Mouse (Mus musculus) yolk sac, embryonic 10.5 days (tissue): Measurements from ENCODE around the gene Slc17a1.

Experiments
- DNase-seq: peaks from one replicate; pipeline ENCODE4 v3.0.0-alpha.2; 2017; ENCODE audit warnings: low spot score

Slc17a1 gene

DNA sequence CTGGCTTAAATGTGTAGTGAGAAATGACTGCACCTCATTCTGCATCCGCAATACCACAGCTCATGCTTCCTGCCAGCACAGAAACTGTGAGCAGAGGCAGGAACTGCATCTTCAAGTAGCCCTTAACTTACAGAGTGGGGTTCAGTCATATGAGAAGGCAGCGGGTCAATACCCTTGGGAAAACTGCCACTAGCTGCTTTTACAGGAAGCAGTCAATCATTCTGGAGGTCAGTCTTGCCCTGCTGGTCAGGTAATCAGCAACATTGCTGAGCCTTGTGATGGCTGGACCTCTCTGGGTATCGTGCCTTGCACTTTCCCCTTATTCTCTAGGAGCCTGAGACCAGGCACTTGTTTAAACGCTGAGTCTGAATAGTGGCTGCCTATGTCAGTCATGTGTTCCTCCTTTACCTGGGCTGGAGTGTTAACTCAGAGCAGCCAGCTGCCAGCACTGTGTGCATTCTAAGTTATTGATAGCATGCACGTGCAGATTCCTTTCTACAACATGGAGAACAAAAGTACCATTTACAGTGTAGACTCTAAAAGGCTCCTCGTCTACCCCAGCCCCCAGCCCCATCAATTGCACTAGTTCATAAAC, 21.6 kb downstream of the Slc17a1 start:
- no peak for DNase-seq

- DNase-seq, result no peak
These were observed 25.2 kb downstream of the Slc17a1 start for GRCm38 (mm10) chr13:23892592-23893268.

DNA sequence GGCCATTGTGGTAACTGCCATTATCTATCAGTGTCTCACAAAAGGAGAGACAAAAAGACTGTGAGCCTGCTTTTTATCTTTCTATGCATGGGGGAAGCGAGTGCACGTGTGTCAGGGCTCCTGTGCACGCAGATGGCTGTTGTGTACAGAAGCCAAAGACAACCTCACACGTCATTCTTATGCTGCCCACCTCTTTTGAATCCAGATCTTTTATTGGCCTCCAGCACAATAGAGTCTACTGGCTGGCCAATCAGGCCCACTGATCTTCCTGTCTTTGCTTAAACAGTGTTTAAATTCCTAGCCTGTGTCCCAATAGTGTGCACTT, 25.7 kb downstream of the Slc17a1 start:
- DNase-seq, result no peak

DNA sequence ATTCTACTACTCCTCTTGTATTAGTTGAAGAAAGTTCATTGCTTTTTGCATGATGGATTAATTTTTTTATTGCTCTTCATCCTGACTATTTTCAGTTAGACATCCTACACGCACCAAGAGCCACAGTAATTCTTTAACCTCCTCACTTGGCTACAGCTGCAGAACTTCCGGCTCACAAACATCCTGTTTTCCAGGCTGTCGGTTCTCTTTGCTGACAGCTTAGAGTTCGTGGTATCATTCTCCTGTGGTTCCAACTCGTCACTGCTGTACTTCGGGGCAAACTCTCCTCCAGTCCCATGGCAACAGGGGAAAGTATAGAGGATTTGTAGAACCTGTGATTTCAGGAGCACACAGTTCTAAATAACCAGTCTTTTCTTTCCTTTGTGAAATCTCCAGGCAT, 30.7 kb downstream of the Slc17a1 start:
- DNase-seq, result no peak

GRCm38 (mm10) chr13:23906906-23907305, 39.4 kb downstream of the Slc17a1 start:
- DNase-seq, result no peak

DNA sequence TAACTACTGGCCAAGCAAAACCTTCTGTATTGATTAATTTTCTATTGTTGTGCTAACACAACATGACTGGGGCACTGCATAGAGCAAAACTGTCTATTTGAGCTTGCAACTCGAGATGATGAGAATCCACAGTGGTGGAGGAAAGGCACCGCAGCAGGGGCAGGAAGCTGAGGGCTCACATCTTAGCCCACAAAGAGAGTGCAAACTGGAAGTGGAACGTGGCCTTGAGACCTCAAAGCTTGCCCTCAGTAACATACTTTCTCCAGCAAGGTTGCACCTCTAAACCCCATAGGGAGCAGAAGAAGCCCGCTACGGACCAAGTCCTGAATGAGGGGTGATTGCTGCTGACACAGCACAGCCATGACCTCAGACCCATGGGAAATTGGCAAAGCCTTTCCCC, 42.6 kb downstream of the Slc17a1 start:
- DNase-seq, result no peak

DNA sequence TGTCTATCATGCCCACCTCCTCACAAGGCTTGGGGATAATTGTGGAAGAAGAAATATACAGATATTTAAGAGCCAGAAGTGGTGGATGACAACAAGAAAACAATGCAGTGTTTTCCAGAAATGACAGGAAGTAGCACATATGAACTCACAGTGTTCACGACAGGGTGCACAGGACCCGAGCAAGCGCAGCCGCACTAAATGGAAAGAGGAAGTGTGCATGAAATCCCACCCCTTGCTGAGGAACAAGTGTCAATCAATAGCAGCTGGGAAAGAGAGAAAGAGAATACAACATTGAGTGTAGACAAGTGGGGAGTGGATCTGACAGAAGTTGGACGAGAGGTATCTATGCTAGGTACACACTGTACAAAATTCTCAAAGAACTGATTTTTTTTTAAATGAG, 43.8 kb downstream of the Slc17a1 start:
- DNase-seq, result no peak

- DNase-seq, result peak; percentile 74
These were observed 46.3 kb downstream of the Slc17a1 start for GRCm38 (mm10) chr13:23913791-23914306.

DNA sequence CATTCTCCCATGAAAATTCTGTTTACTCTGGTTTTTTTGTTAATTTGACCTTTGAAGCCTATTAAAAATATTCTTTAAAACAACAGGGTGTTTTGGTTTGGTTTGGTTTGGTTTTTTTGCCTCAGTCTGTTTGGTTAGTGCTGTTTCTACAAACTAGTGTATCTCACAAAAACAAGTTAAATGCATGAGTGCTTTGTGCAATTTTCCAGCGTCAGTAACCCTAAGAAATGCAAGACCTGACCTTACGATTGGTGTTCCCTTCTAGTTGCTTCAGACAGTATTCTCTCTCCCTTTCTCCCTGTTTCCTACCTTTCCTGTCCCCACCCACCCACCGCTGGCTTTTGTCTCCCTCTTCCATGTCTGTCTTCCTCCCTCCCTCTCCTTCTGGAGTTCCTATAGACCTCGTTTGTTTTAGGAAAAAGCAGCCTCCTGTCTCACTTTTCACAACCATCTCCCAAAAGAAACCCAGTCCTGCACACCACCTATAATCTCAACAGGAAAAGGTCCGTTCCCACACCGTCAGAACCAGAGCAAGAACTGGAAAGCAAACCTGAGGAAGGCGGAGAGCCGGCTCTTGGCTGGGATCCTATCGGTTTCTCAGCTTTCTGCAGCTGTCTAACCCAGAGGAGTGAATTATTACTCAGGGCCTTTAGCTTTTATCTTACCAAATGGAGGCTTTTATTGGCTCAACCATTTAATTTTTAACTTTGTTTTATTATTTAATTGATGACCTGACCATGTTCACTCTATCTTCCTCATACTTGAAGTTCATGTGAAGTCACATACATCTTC, 47.0 kb downstream of the Slc17a1 start, which contains the start of gene Slc17a4:
Gene Slc17a4, minus strand, starts transcription at position 634 of the 792 bp plus-strand sequence.
- DNase-seq, result no peak

DNA sequence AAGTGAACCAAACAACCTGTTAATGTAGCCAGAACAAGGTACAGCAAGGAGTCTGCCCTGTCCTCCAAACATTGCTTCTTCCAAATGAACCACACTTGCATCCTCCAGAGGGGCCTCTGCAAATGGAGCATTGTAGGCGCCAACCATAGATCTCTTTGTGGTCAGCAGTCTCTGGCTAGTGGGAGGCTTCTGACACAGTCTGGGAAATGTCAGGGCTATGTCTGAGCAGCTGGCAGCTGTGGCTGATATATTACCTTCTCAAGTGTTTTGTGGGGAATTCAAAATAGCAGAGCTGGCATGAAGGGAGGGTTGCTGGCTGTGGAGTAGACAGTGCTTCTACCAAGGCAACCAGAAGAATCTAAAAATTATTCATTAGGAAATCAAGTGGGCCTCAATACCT, 48.6 kb downstream of the Slc17a1 start:
- no peak for DNase-seq

- DNase-seq, result peak; percentile 16
These were observed 50.1 kb downstream of the Slc17a1 start for GRCm38 (mm10) chr13:23917674-23918073.

GRCm38 (mm10) chr13:23925792-23926191, 58.2 kb downstream of the Slc17a1 start:
- DNase-seq, result no peak

GRCm38 (mm10) chr13:23928637-23929036, 61.1 kb downstream of the Slc17a1 start:
- DNase-seq, result no peak

- DNase-seq, result no peak
These were observed 62.9 kb downstream of the Slc17a1 start for GRCm38 (mm10) chr13:23930461-23930860.

DNA sequence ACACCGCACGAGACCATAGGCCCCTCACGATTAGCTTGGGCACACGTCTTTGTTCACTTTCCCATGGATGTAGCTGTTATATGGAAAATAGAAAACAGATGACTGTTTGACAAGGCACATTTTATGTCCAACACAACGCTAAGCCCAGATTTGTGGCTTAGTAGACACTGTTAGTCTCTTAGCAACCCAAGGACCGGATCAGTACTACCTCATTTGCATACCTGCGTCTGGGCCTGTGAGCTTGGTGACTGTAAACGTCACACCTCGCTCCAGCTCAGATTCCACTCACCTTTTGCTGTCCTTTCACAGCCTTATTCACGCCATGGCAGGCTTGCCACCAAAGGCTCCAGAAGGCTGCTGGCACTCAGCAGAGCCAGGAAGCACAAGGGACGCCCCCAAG, 63.4 kb downstream of the Slc17a1 start:
- no peak for DNase-seq

- no peak for DNase-seq
These were observed 66.1 kb downstream of the Slc17a1 start, which contains the start of gene Hist1h2ba for GRCm38 (mm10) chr13:23933421-23934210. TSS of gene Hist1h2ba (minus strand) at chr13:23934156.

DNA sequence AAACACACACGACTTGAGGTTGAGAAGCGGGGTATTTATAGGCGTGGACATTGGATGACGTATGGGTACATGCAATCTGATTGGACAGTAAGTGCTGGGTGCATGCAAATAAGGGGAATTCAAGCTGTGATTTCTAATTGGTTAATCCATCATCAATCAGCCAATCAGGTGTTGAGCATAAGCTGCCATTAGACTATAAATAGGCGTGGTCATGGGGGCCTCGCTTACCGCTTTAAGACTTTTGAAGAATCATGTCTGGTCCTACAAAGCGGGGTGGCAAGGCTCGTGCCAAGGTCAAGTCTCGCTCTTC, 66.6 kb downstream of the Slc17a1 start, which contains the start of gene Hist1h2aa:
Gene Hist1h2aa, plus strand, starts transcription at position 252 of the 310 bp plus-strand sequence.
- DNase-seq, result no peak

GRCm38 (mm10) chr13:23938699-23939098, 71.1 kb downstream of the Slc17a1 start:
- DNase-seq, result no peak

DNA sequence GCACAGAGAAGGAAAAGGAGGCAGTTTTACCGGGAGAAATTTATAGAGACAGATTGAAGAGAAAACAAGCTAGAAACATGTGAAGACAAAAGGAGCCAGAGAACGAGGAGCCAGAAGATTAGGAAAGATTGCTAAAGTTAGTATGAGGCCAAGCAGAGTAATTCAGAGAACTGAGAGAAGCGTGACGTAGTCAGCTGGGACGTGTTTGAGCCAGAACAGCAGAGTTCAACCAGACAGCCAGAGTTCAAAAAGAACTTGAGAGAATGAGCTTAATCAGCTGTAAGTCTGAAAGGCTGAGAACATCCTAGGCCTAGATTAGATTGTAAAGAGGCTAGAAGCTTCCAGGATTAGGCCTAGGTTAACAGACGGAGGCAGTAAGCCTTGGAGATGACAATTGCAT, 72.7 kb downstream of the Slc17a1 start:
- no peak for DNase-seq

GRCm38 (mm10) chr13:23942861-23943260, 75.3 kb downstream of the Slc17a1 start:
- DNase-seq, result peak; percentile 12
